Mouse (Mus musculus): ENCODE data around the gene Pigz.

DNA sequence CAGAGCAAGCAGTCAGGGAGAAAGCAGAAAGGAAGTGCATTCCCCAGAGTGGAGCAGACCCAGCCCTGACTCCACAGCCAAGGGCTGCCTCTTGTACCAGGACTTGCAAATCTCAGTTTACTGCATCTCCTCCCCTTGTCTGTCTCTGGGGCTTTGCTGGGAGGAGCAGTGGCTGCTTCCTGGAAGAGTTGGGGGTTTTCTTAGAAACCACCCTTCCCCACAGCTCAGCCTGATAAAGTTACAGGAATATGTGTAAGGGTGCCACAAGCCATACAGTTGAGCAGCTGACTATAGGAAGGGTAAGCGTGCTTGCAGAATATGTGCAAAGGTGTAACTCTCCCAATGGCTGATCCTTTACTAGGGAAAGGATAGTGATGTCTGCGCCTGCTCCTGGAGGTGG is 6.9 kb downstream of the Pigz start:
- no peak for TF ChIP-seq CTCF (IDR thresholded peaks at IDR 0.05 in 2 of 3, conservative IDR thresholded peaks at IDR 0.05 in 1 of 3; ENCODE audit: control insufficient read depth in 1 of 3, insufficient read depth in 1 of 3, low read depth in 2 of 3, low read length in 3 of 3, poor library complexity in 1 of 3, severe bottlenecking in 1 of 3)
- TF ChIP-seq CHD2 (IDR thresholded peaks at IDR 0.05; ENCODE audit: low read length) = no peak

All from MEL (cell line).